ENCODE assay signal across 16 mouse cellular contexts in the genomic region with DNA sequence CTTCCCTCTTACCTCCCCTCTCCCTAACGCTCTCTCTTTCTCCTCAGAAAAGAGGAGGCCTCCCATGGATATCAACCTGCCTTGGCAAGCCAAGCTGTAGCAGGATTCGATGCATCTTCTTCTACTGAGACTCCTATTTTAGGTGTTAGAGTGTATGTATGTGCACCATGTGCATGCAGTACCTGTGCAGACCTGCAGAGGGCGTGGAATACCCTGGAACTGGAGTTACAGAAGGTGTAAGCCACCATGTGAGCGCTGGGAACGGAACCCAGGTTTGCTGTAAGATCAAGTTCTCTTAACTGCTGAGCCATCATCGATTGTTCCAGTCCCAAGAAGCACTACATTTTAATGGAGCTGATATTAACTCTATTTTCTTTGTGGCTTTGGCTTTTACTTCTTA.
DNase-seq lines count a peak whose midpoint lies in the region; ATAC-seq and TF ChIP-seq lines count a peak whose summit lies in the region.
"Had no signal": no experiment of that assay in that cellular context is flagged by ENCODE, and none has a peak within 500 bp of the region (broad histone marks: within the 10 kb centered on the region; RNA-seq: fewer than 3 reads in every experiment).

No protein-coding gene starts in this region.

- no peaks in the 10 kb centered on the region for H3K4me1 ChIP-seq in liver, embryonic 14.5 days (replicated peaks; ENCODE audit: control insufficient read depth in 2 of 2, insufficient read depth in 2 of 2, low read length in 1 of 2)
- H3K4me1 ChIP-seq in liver, embryonic 12.5 days: no peaks in the 10 kb centered on the region
- H3K4me1 ChIP-seq in forebrain, embryonic 15.5 days: no peaks in the 10 kb centered on the region
- H3K4me1 ChIP-seq: limb, embryonic 10.5 days; megakaryocyte, embryonic 14.5 days; neural tube, embryonic 15.5 days; stomach, embryonic 15.5 days had no signal

- DNase-seq in heart, adult 11 months: peak; percentile 86
- DNase-seq in heart, postnatal 25 days (ENCODE audit: low spot score): no peak
- no peak for DNase-seq in liver, embryonic 14.5 days (ENCODE audit: low read depth in 3 of 3, low spot score in 3 of 3)
- peak; percentile 40 for DNase-seq in ES-CJ7 (ENCODE audit: low read depth, low spot score)
- DNase-seq in brain, embryonic 14.5 days (ENCODE audit: low read depth): no peak
- DNase-seq: cerebellum, postnatal 36 days; kidney, adult 11 months; kidney, postnatal 4 days; lung, adult 18-20 months; thymus, postnatal 36 days had no signal

- H3K4me2 ChIP-seq in liver, embryonic 14.5 days (ENCODE audit: low read depth): no peak overlapping the region
- H3K4me2 ChIP-seq in liver, embryonic 12.5 days: no peak overlapping the region
- no peak overlapping the region for H3K4me2 ChIP-seq in forebrain, embryonic 15.5 days (replicated peaks)
- H3K4me2 ChIP-seq: neural tube, embryonic 15.5 days; stomach, embryonic 15.5 days had no signal

- no peak overlapping the region for H3K27ac ChIP-seq in liver, embryonic 14.5 days
- H3K27ac ChIP-seq in liver, embryonic 12.5 days: no peak overlapping the region
- no peak overlapping the region for H3K27ac ChIP-seq in forebrain, embryonic 15.5 days (replicated peaks)
- H3K27ac ChIP-seq: limb, embryonic 10.5 days; neural tube, embryonic 15.5 days; stomach, embryonic 15.5 days had no signal

- no peaks in the 10 kb centered on the region for H3K36me3 ChIP-seq in liver, embryonic 14.5 days (replicated peaks; ENCODE audit: control insufficient read depth, insufficient read depth, low read depth)
- H3K36me3 ChIP-seq in liver, embryonic 12.5 days: no peaks in the 10 kb centered on the region
- H3K36me3 ChIP-seq in forebrain, embryonic 15.5 days: no peaks in the 10 kb centered on the region
- H3K36me3 ChIP-seq: limb, embryonic 10.5 days; neural tube, embryonic 15.5 days; stomach, embryonic 15.5 days had no signal

- no peak for TF ChIP-seq POLR2A in brain, embryonic 14.5 days (IDR thresholded peaks at IDR 0.05; ENCODE audit: borderline replicate concordance, extremely low read depth, insufficient read depth, insufficient read length, poor library complexity, severe bottlenecking)

- no peak overlapping the region for H3K4me3 ChIP-seq in liver, embryonic 14.5 days (ENCODE audit: insufficient read depth in 1 of 2, low read depth in 2 of 2, low read length in 2 of 2)
- no peak overlapping the region for H3K4me3 ChIP-seq in liver, embryonic 12.5 days
- H3K4me3 ChIP-seq in forebrain, embryonic 15.5 days: no peak overlapping the region
- H3K4me3 ChIP-seq: limb, embryonic 10.5 days; megakaryocyte, embryonic 14.5 days; neural tube, embryonic 15.5 days; stomach, embryonic 15.5 days had no signal

- intact Hi-C loops in heart, postnatal 25 days (cut with DNase I): no loop called here

- no peaks in the 10 kb centered on the region for H3K9me3 ChIP-seq in liver, embryonic 14.5 days (ENCODE audit: control insufficient read depth, low read length)
- peaks cover 3% of the 10 kb centered on the region; the same call in 1 of the 2 replicates for H3K9me3 ChIP-seq in liver, embryonic 12.5 days (replicated peaks)
- H3K9me3 ChIP-seq in forebrain, embryonic 15.5 days: no peaks in the 10 kb centered on the region
- H3K9me3 ChIP-seq: limb, embryonic 10.5 days; neural tube, embryonic 15.5 days; stomach, embryonic 15.5 days had no signal

- no peak for ATAC-seq in liver, embryonic 14.5 days (ENCODE audit: insufficient read depth)
- no peak for ATAC-seq in liver, embryonic 12.5 days
- no peak for ATAC-seq in forebrain, embryonic 15.5 days (replicated peaks)

- H3K27me3 ChIP-seq in liver, embryonic 14.5 days (ENCODE audit: control insufficient read depth, insufficient read depth, low read length): no peaks in the 10 kb centered on the region
- no peaks in the 10 kb centered on the region for H3K27me3 ChIP-seq in liver, embryonic 12.5 days (replicated peaks)
- H3K27me3 ChIP-seq in forebrain, embryonic 15.5 days: no peaks in the 10 kb centered on the region
- H3K27me3 ChIP-seq: neural tube, embryonic 15.5 days; stomach, embryonic 15.5 days had no signal

- TF ChIP-seq EP300 in liver, embryonic 14.5 days (IDR thresholded peaks at IDR 0.05; ENCODE audit: low read depth): no peak

- H3K9ac ChIP-seq in liver, embryonic 14.5 days (replicated peaks): no peak overlapping the region
- H3K9ac ChIP-seq in liver, embryonic 12.5 days: no peak overlapping the region
- H3K9ac ChIP-seq in forebrain, embryonic 15.5 days (replicated peaks): no peak overlapping the region
- H3K9ac ChIP-seq: neural tube, embryonic 15.5 days; stomach, embryonic 15.5 days had no signal

- WGBS in liver, embryonic 14.5 days (ENCODE audit: insufficient replicate concordance): 59% methylated on average over 6 of the region's 6 CpGs
- WGBS in liver, embryonic 12.5 days (ENCODE audit: insufficient replicate concordance): 62% methylated on average over 5 of the region's 6 CpGs
- 85% methylated on average over 6 of the region's 6 CpGs for WGBS in forebrain, embryonic 15.5 days

- peak; percentile 46 for TF ChIP-seq CTCF in liver, embryonic 14.5 days (IDR thresholded peaks at IDR 0.05; ENCODE audit: low read depth)
- TF ChIP-seq CTCF in brain, embryonic 14.5 days (IDR thresholded peaks at IDR 0.05; ENCODE audit: borderline replicate concordance, extremely low read depth, insufficient read depth, insufficient read length): peak; percentile 33; the same call in 1 of the 2 replicates

Comparison
In these comparisons a context has a peak if more than half of its experiments do, and no peak if none do; other contexts are left out.
1. DNase-seq: peak in heart, adult 11 months (single experiment) and ES-CJ7 (single experiment); none in heart, postnatal 25 days (single experiment), liver, embryonic 14.5 days (0 of 3) and brain, embryonic 14.5 days (single experiment).